Mouse (Mus musculus) hindbrain, embryonic 16.5 days (tissue): ENCODE data around the gene Marc2. TPM values are rescaled to one million over a fixed set of nuclear protein-coding genes. Genes with fewer than 3 reads are reported as not detected.

Source experiments
- ATAC-seq: fragments of 200-750 bp; cut with Nextera tagmentation; 2 replicates; pipeline ENCODE4 v1.8.0; 2017; ENCODE audit warnings: moderate TSS enrichment, moderate library complexity
- H3K27ac ChIP-seq: fragments of 300-500 bp; sonication (generic); 2 replicates; pipeline ENCODE4 v1.5.1; 2014; ENCODE audit warnings: low read depth, mild to moderate bottlenecking, control low read depth, low read length, moderate library complexity
- H3K27me3 ChIP-seq: fragments of 300-500 bp; sonication (generic); replicated peaks from 2 replicates; pipeline ENCODE4 v1.6.1; 2014; ENCODE audit warnings: low read length; ENCODE audit not compliant: control insufficient read depth, insufficient read depth
- H3K36me3 ChIP-seq: fragments of 300-500 bp; sonication (generic); 2 replicates; pipeline ENCODE4 v1.6.1; 2014; ENCODE audit warnings: mild to moderate bottlenecking, low read length, moderate library complexity, mixed read lengths; ENCODE audit not compliant: control insufficient read depth, insufficient read depth
- H3K4me1 ChIP-seq: fragments of 300-500 bp; sonication (generic); 2 replicates; pipeline ENCODE4 v1.6.1; 2014; ENCODE audit warnings: low read depth, low read length; ENCODE audit not compliant: control insufficient read depth, insufficient read depth
- H3K4me2 ChIP-seq: fragments of 300-500 bp; sonication (generic); 2 replicates; pipeline ENCODE4 v1.6.1; 2014; ENCODE audit warnings: mild to moderate bottlenecking, low read length, control low read depth, moderate library complexity
- H3K4me3 ChIP-seq: fragments of 300-500 bp; sonication (generic); 2 replicates; pipeline ENCODE4 v1.5.1; 2014; ENCODE audit warnings: mild to moderate bottlenecking, low read length, control low read depth, moderate library complexity
- H3K9ac ChIP-seq: fragments of 300-500 bp; sonication (generic); 2 replicates; pipeline ENCODE4 v1.6.1; 2014; ENCODE audit warnings: low read depth, mild to moderate bottlenecking, control low read depth, low read length, moderate library complexity
- H3K9me3 ChIP-seq: fragments of 300-500 bp; sonication (generic); 2 replicates; pipeline ENCODE4 v1.6.1; 2014; ENCODE audit warnings: mild to moderate bottlenecking, low read length, moderate library complexity; ENCODE audit not compliant: control insufficient read depth
- WGBS: fragments of 180-500 bp; shearing (Covaris S2); extraction: QIAGEN DNeasy Blood & Tissue Kit; methylation state at CpG from one replicate; pipeline ENCODE4 v1.1.7; 2014; 5-methylcytosine and 5-hydroxymethylcytosine counted together
- polyA plus RNA-seq: library from polyadenylated mRNA; unstranded; fragments of >200 nt; fragmentation: Nextera tagmentation; extraction: Ambion mirVana; gene quantifications from 2 replicates; pipeline ENCODE4 v1.2.1, GENCODE M21; 2015

The Marc2 gene
- polyA plus RNA-seq, 1 experiment from 2014 or later, result 129 TPM

GRCm38 (mm10) chr1:184824439-184824851 lies 21.8 kb downstream of the Marc2 start:
- Histone ChIP-seq H3K4me1 (peaks cover 5% of the 10 kb centered on the region), H3K36me3 (no peaks in the 10 kb centered on the region), H3K27me3 (no peaks in the 10 kb centered on the region), H3K9me3 (no peaks in the 10 kb centered on the region), H3K4me3 (no peak overlapping the region), H3K27ac (no peak overlapping the region), H3K4me2 (peak overlapping the region; percentile 46), H3K9ac (no peak overlapping the region)
- WGBS, result 2% methylated on average over 12 of the region's 12 CpGs
- peak; percentile 82 for ATAC-seq

DNA sequence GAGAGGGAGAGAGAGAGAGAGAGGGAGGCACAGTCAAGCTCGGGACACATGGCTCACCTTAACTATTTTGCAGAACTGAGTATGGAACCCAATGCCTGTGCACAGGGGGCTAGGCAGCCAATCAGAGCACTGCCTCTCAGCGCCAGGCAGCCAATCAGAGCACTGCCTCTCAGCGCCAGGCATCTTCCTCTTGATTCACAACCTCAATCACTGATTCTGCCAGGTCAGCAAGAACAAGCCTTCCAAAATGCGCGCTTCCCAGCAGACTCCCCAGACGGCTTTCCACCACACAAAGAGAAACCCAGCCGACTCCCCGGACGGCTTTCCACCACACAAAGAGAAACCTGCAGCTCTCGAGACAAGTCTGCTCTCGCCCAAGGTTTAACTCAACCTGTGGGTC lies 23.6 kb downstream of the Marc2 start:
- peaks cover 5% of the 10 kb centered on the region for H3K4me1 ChIP-seq
- no peak for ATAC-seq
- 10% methylated on average over 11 of the region's 11 CpGs for WGBS

GRCm38 (mm10) chr1:184817768-184818167 lies 28.5 kb downstream of the Marc2 start:
- ATAC-seq, result no peak
- peaks cover 19% of the 10 kb centered on the region for H3K36me3 ChIP-seq
- H3K4me2 ChIP-seq, result no peak overlapping the region
- no peak overlapping the region for H3K27ac ChIP-seq
- no peaks in the 10 kb centered on the region for H3K4me1 ChIP-seq
- H3K4me3 ChIP-seq, result no peak overlapping the region
- no peaks in the 10 kb centered on the region for H3K9me3 ChIP-seq
- no peaks in the 10 kb centered on the region for H3K27me3 ChIP-seq
- no peak overlapping the region for H3K9ac ChIP-seq
- WGBS, result 86% methylated on average over 6 of the region's 6 CpGs

More for the DNA sequence above, 23.6 kb downstream of the Marc2 start:
- Histone ChIP-seq H3K9ac (no peak overlapping the region), H3K4me2 (peak overlapping the region; percentile 51), H3K27ac (no peak overlapping the region), H3K27me3 (no peaks in the 10 kb centered on the region), H3K36me3 (0 out of 2 replicates have a peak, but pooled peaks cover 10% of the 10 kb centered on the region), H3K4me3 (no peak overlapping the region; the same call in 1 of the 2 replicates), H3K9me3 (no peaks in the 10 kb centered on the region)

DNA sequence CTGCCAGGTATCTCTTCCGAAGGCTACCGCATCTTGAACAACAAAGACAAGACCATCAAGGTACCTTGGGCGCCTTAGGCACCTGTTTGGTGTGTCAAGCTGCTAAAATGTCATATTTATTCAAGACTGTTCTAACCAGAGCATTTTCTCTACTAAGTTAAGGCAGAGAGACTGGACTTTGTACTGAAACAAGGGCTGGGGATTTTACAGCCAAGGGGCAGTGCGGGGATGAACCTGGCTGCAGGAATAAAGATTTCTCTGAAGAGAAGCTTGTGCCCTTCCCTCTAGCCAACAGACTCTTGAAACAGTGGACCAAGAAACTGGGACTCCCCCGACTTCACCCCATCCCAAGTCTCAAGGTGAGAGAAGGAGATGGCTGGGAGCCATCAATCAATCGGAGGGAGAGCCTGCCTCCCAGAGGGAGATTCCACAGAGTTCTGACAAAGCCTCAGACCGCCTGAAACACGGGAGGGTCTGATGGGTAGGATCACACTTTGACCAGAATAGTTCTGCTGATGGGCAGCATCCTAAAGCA lies 34.5 kb downstream of the Marc2 start:
- Histone ChIP-seq H3K27me3 (peaks cover 7% of the 10 kb centered on the region; the same call in 1 of the 2 replicates), H3K27ac (no peak overlapping the region), H3K4me3 (no peak overlapping the region), H3K4me2 (no peak overlapping the region), H3K9me3 (no peaks in the 10 kb centered on the region), H3K4me1 (peaks cover 9% of the 10 kb centered on the region), H3K9ac (no peak overlapping the region), H3K36me3 (peaks cover 7% of the 10 kb centered on the region)
- WGBS, result 82% methylated on average over 8 of the region's 8 CpGs
- ATAC-seq, result no peak

DNA sequence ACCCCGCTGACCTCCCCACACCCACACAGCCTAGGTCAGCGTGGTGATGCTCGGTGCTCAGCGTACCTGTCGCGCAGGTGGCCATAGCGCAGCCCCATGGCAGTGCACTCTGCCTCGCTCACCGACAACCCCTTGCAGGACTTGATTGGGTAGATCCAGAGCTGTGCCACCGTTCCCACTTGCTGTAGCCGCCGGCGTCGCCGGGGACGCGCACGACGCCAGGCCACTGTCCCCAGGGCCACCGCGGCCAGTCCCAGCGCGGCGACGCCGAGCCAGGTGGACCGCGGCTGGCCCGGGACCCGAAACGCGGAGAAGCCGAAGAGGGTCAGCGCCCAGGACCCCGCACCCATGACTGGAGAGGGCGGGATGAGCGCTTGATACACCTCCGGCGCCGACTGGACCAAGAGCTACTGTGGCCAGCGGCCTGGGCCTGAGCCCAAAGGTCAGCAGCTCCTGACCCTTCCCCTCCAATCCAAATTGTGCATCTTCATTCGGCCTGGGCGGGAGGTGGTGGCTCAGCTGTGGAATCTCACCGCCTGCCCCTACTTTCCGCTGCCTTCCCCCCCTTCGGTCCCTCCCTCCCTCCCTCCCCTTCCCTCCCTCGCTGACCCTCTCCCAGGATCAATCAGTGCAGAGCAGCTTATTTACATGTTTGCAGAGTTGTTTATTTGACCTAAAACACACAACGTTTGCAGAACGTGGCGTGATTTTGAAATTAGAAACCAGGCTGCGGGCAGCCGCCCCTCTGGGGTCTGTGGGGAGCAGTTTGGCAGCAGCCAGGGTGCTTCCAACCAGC lies 35.3 kb downstream of the Marc2 start, which contains the start of gene Marc1:
Gene Marc1 (minus strand): TSS at position 534 of the 796 bp plus-strand sequence.
- Histone ChIP-seq H3K4me3 (peak within 1 kb of the TSS; percentile 41), H3K9ac (peak within 1 kb of the TSS; percentile 62), H3K27ac (no peak within 1 kb of the TSS), H3K27me3 (peaks cover 7% of the 10 kb centered on the region; the same call in 1 of the 2 replicates), H3K36me3 (0 out of 2 replicates have a peak, but pooled peaks cover 3% of the 10 kb centered on the region), H3K9me3 (no peaks in the 10 kb centered on the region), H3K4me1 (peaks cover 9% of the 10 kb centered on the region), H3K4me2 (peak within 1 kb of the TSS; percentile 90)
- peak; percentile 50 for ATAC-seq
- 8% methylated on average over 52 of the region's 52 CpGs for WGBS

GRCm38 (mm10) chr1:184809578-184810001 lies 36.7 kb downstream of the Marc2 start:
- peaks cover 9% of the 10 kb centered on the region for H3K4me1 ChIP-seq
- no peak overlapping the region for H3K27ac ChIP-seq
- WGBS, result 80% methylated on average over 6 of the region's 6 CpGs
- H3K9ac ChIP-seq, result no peak overlapping the region
- 0 out of 2 replicates have a peak, but pooled peaks cover 3% of the 10 kb centered on the region for H3K36me3 ChIP-seq
- H3K4me2 ChIP-seq, result no peak overlapping the region
- H3K4me3 ChIP-seq, result no peak overlapping the region
- H3K27me3 ChIP-seq, result peaks cover 7% of the 10 kb centered on the region; the same call in 1 of the 2 replicates
- ATAC-seq, result no peak
- H3K9me3 ChIP-seq, result no peaks in the 10 kb centered on the region

- no peaks in the 10 kb centered on the region for H3K9me3 ChIP-seq
- 90% methylated on average over 17 of the region's 17 CpGs for WGBS
- no peak overlapping the region for H3K4me3 ChIP-seq
- H3K27me3 ChIP-seq, result peaks cover 7% of the 10 kb centered on the region; the same call in 1 of the 2 replicates
- H3K4me2 ChIP-seq, result no peak overlapping the region
- H3K9ac ChIP-seq, result no peak overlapping the region
- H3K36me3 ChIP-seq, result 0 out of 2 replicates have a peak, but pooled peaks cover 3% of the 10 kb centered on the region
- H3K4me1 ChIP-seq, result peaks cover 9% of the 10 kb centered on the region
- no peak overlapping the region for H3K27ac ChIP-seq
- ATAC-seq, result no peak
Measured at GRCm38 (mm10) chr1:184808418-184809012, 37.7 kb downstream of the Marc2 start.

DNA sequence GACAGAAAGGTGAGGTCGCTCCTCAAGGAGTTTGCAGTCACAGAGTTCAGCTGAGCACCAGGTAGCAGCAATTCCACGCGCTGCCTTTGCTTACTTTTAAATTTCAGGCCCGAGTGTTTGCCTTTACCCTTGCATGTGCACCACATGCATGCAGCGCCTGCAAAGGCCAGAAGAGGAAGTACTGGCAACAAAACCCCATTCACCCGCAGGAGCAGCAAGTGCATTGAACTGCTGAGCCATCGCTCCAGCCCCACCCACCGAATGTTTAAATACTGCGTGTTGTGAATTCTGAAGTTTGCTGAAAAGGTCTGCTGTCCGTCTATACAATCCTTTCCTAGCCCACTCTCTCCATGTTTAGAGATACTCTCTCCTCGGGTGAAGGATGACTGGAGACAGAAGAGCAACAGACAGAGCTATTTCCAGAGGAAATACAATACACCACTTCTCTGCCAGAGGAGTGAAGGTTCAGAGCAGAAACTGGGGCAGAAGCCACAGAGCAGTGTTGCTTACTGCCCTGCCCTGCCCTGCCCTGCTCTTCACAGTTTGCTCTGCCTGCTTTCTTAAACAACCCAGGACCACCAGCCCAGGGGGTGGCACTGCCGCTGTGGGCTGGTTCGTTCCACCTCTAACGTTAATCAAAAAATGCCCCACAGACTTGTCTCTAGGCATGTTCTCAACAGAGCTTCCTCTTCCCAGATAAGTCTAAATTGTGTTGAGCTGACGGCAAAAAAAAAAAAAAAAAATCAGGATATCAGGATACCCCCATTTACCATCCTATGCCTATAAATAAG lies 38.4 kb downstream of the Marc2 start:
- Histone ChIP-seq H3K4me1 (peaks cover 9% of the 10 kb centered on the region), H3K27ac (no peak overlapping the region), H3K9me3 (no peaks in the 10 kb centered on the region), H3K4me2 (no peak overlapping the region), H3K4me3 (no peak overlapping the region), H3K9ac (no peak overlapping the region), H3K27me3 (peaks cover 7% of the 10 kb centered on the region; the same call in 1 of the 2 replicates), H3K36me3 (0 out of 2 replicates have a peak, but pooled peaks cover under 1% of the 10 kb centered on the region)
- 67% methylated on average over 15 of the region's 15 CpGs for WGBS
- no peak for ATAC-seq
